Mouse (Mus musculus) embryo, embryonic 11.5 days (tissue): ENCODE data around the gene Fam216b.

ENCODE experiments used
- DNase-seq: peaks from one replicate; pipeline ENCODE4 v3.0.0-alpha.2; 2012; ENCODE audit warnings: low read depth, low spot score

The Fam216b gene

GRCm38 (mm10) chr14:78043079-78043478 is 45.7 kb downstream of the Fam216b start:
- no peak for DNase-seq

GRCm38 (mm10) chr14:78041886-78042526 is 46.8 kb downstream of the Fam216b start:
- DNase-seq: no peak

GRCm38 (mm10) chr14:78040643-78041042 is 48.2 kb downstream of the Fam216b start:
- DNase-seq: no peak

- DNase-seq: no peak
Observed at GRCm38 (mm10) chr14:78038876-78039275, 49.9 kb downstream of the Fam216b start.
